In genomic region chr16:23124398-23124797, GRCm38 (mm10) we compare ENCODE assay signal across 23 mouse cellular contexts. TPM values are rescaled to one million over a fixed set of nuclear protein-coding genes. Genes with fewer than 3 reads are reported as not detected.
DNase-seq lines count a peak whose midpoint lies in the region; TF ChIP-seq lines count a peak whose summit lies in the region.
"Had no signal": no experiment of that assay in that cellular context is flagged by ENCODE, and none has a peak within 500 bp of the region (broad histone marks: within the 10 kb centered on the region; RNA-seq: fewer than 3 reads in every experiment).

No protein-coding gene starts in this region.

- peaks cover 4% of the 10 kb centered on the region; the same call in 1 of the 2 replicates for H3K4me1 ChIP-seq in lung, adult 2 months (ENCODE audit: control insufficient read depth, insufficient read depth, low read length)

- TF ChIP-seq CTCF in lung, adult 2 months (IDR thresholded peaks at IDR 0.05; ENCODE audit: insufficient read depth, low read length) = no peak

- peak; percentile 23 to 54 for DNase-seq in lung, adult 18-20 months
- no peak for DNase-seq in lung, postnatal 10 days
- DNase-seq in lung, postnatal 25 days (ENCODE audit: low spot score) = peak; percentile 38
- no peak for DNase-seq in lung, adult 2 months
- DNase-seq: adrenal gland, adult 2 months; adrenal gland, postnatal 10 days; adrenal gland, postnatal 25 days; cerebellum, adult 11 months; cerebellum, adult 18-20 months; cerebellum, adult 8-10 months; cerebellum, adult 9-11 months; cerebellum, postnatal 14 days; cerebellum, postnatal 36 days; embryo, embryonic 11 days had no signal

- no peak overlapping the region for H3K4me3 ChIP-seq in lung, adult 2 months (replicated peaks; ENCODE audit: extremely low read depth, low read depth, low read length)
- H3K4me3 ChIP-seq: embryonic facial prominence, embryonic 13.5 days; embryonic facial prominence, embryonic 15.5 days; erythroblast, embryonic 14.5 days; forebrain, embryonic 10.5 days; forebrain, embryonic 12.5 days had no signal

- WGBS in lung, adult 2 months = 64% methylated on average over 4 of the region's 4 CpGs

- TF ChIP-seq POLR2A in lung, adult 2 months (IDR thresholded peaks at IDR 0.05; ENCODE audit: borderline replicate concordance, extremely low read depth, low read depth, low read length) = no peak

RNA-seq across cellular contexts. Expression of gene Rfc4, which starts 3.1 kb away (rescaled TPM):
- 0.15 and 0.57 TPM in 2 replicates for polyA plus RNA-seq in lung, adult 2 months (2012; rRNA removed)
- polyA plus RNA-seq: adrenal gland, adult 2 months had no signal

RNA-seq across cellular contexts. Expression of gene Eif4a2, which starts 17.2 kb away (rescaled TPM):
- polyA plus RNA-seq in lung, adult 2 months (2012; rRNA removed) = 71.3 and 141 TPM in 2 replicates

RNA-seq across cellular contexts. Expression of gene Adipoq, which starts 21.9 kb away (rescaled TPM):
- polyA plus RNA-seq in lung, adult 2 months (2012; rRNA removed) = 19.3 and 57.0 TPM in 2 replicates
- polyA plus RNA-seq: C2C12; embryonic facial prominence, embryonic 11.5 days; embryonic facial prominence, embryonic 13.5 days; erythroblast, embryonic 14.5 days; forebrain, embryonic 10.5 days; forebrain, embryonic 12.5 days; forebrain, embryonic 14.5 days; forebrain, embryonic 16.5 days had no signal

Comparison
In these comparisons a context has a peak if more than half of its experiments do, and no peak if none do; other contexts are left out.
1. DNase-seq: peak in lung, adult 18-20 months (2 of 2) and lung, postnatal 25 days (single experiment); none in lung, postnatal 10 days (single experiment) and lung, adult 2 months (single experiment).